Mouse (Mus musculus): ENCODE data around the gene Creb3l1. TPM values are rescaled to one million over a fixed set of nuclear protein-coding genes. Genes with fewer than 3 reads are reported as not detected.

The Creb3l1 gene
- polyA plus RNA-seq, 1 experiment from 2014 or later, result 1.3 TPM

- ATAC-seq, result no peak
- Histone ChIP-seq H3K36me3 (ENCODE audit: control insufficient read depth, insufficient read depth) (no peaks in the 10 kb centered on the region), H3K27me3 (replicated peaks; ENCODE audit: control insufficient read depth, insufficient read depth, low read length) (no peaks in the 10 kb centered on the region), H3K4me2 (ENCODE audit: low read length) (no peak overlapping the region), H3K9me3 (ENCODE audit: control insufficient read depth, low read length) (no peaks in the 10 kb centered on the region), H3K9ac (replicated peaks; ENCODE audit: low read depth, low read length) (no peak overlapping the region), H3K27ac (ENCODE audit: low read length) (no peak overlapping the region), H3K4me3 (replicated peaks; ENCODE audit: low read length) (no peak overlapping the region), H3K4me1 (replicated peaks; ENCODE audit: control insufficient read depth, insufficient read depth, low read length) (no peaks in the 10 kb centered on the region)
- WGBS, result 63% methylated on average over 3 of the region's 3 CpGs
These were observed 30.9 kb downstream of the Creb3l1 start for GRCm38 (mm10) chr2:91993409-91993808.

GRCm38 (mm10) chr2:91989750-91990149, 34.6 kb downstream of the Creb3l1 start:
- ATAC-seq, result no peak
- H3K27ac ChIP-seq (ENCODE audit: low read length), result no peak overlapping the region
- H3K9me3 ChIP-seq (ENCODE audit: control insufficient read depth, low read length), result no peaks in the 10 kb centered on the region
- H3K36me3 ChIP-seq (ENCODE audit: control insufficient read depth, insufficient read depth), result no peaks in the 10 kb centered on the region
- H3K4me2 ChIP-seq (ENCODE audit: low read length), result no peak overlapping the region
- no peak overlapping the region for H3K9ac ChIP-seq (replicated peaks; ENCODE audit: low read depth, low read length)
- 0 out of 2 replicates have a peak, but pooled peaks cover 5% of the 10 kb centered on the region for H3K4me1 ChIP-seq (replicated peaks; ENCODE audit: control insufficient read depth, insufficient read depth, low read length)
- H3K4me3 ChIP-seq (replicated peaks; ENCODE audit: low read length), result no peak overlapping the region
- H3K27me3 ChIP-seq (replicated peaks; ENCODE audit: control insufficient read depth, insufficient read depth, low read length), result no peaks in the 10 kb centered on the region

GRCm38 (mm10) chr2:91987542-91987941, 36.8 kb downstream of the Creb3l1 start:
- 2% methylated on average over 3 of the region's 3 CpGs for WGBS
- Histone ChIP-seq H3K36me3 (ENCODE audit: control insufficient read depth, insufficient read depth) (no peaks in the 10 kb centered on the region), H3K27ac (ENCODE audit: low read length) (no peak overlapping the region), H3K9me3 (ENCODE audit: control insufficient read depth, low read length) (no peaks in the 10 kb centered on the region), H3K27me3 (replicated peaks; ENCODE audit: control insufficient read depth, insufficient read depth, low read length) (no peaks in the 10 kb centered on the region), H3K4me2 (ENCODE audit: low read length) (no peak overlapping the region), H3K4me3 (replicated peaks; ENCODE audit: low read length) (no peak overlapping the region), H3K9ac (replicated peaks; ENCODE audit: low read depth, low read length) (no peak overlapping the region), H3K4me1 (replicated peaks; ENCODE audit: control insufficient read depth, insufficient read depth, low read length) (peaks cover 11% of the 10 kb centered on the region; the same call in 1 of the 2 replicates)
- ATAC-seq, result peak; percentile 46; the same call in 1 of the 2 replicates

GRCm38 (mm10) chr2:91986071-91986470, 38.2 kb downstream of the Creb3l1 start:
- H3K4me2 ChIP-seq (ENCODE audit: low read length), result no peak overlapping the region
- no peaks in the 10 kb centered on the region for H3K27me3 ChIP-seq (replicated peaks; ENCODE audit: control insufficient read depth, insufficient read depth, low read length)
- H3K36me3 ChIP-seq (ENCODE audit: control insufficient read depth, insufficient read depth), result no peaks in the 10 kb centered on the region
- no peak overlapping the region for H3K4me3 ChIP-seq (replicated peaks; ENCODE audit: low read length)
- H3K9me3 ChIP-seq (ENCODE audit: control insufficient read depth, low read length), result no peaks in the 10 kb centered on the region
- ATAC-seq, result peak; percentile 39
- H3K27ac ChIP-seq (ENCODE audit: low read length), result no peak overlapping the region
- H3K4me1 ChIP-seq (replicated peaks; ENCODE audit: control insufficient read depth, insufficient read depth, low read length), result peaks cover 11% of the 10 kb centered on the region; the same call in 1 of the 2 replicates
- WGBS, result 3% methylated on average over 5 of the region's 5 CpGs
- H3K9ac ChIP-seq (replicated peaks; ENCODE audit: low read depth, low read length), result no peak overlapping the region

- Histone ChIP-seq H3K4me3 (replicated peaks; ENCODE audit: low read length) (no peak overlapping the region), H3K36me3 (ENCODE audit: control insufficient read depth, insufficient read depth) (no peaks in the 10 kb centered on the region), H3K27me3 (replicated peaks; ENCODE audit: control insufficient read depth, insufficient read depth, low read length) (no peaks in the 10 kb centered on the region), H3K9me3 (ENCODE audit: control insufficient read depth, low read length) (no peaks in the 10 kb centered on the region), H3K9ac (replicated peaks; ENCODE audit: low read depth, low read length) (no peak overlapping the region), H3K4me1 (replicated peaks; ENCODE audit: control insufficient read depth, insufficient read depth, low read length) (peaks cover 11% of the 10 kb centered on the region; the same call in 1 of the 2 replicates), H3K4me2 (ENCODE audit: low read length) (no peak overlapping the region), H3K27ac (ENCODE audit: low read length) (no peak overlapping the region)
- ATAC-seq, result no peak
- WGBS, result 43% methylated on average over 9 of the region's 9 CpGs
These were observed 39.3 kb downstream of the Creb3l1 start for GRCm38 (mm10) chr2:91984906-91985525.

GRCm38 (mm10) chr2:91984439-91984838, 39.9 kb downstream of the Creb3l1 start:
- H3K9ac ChIP-seq (replicated peaks; ENCODE audit: low read depth, low read length), result peak overlapping the region; percentile 2; the same call in 1 of the 2 replicates
- 0 out of 2 replicates have a peak overlapping the region, but pooled peaks have one; percentile 1 for H3K4me3 ChIP-seq (replicated peaks; ENCODE audit: low read length)
- no peaks in the 10 kb centered on the region for H3K27me3 ChIP-seq (replicated peaks; ENCODE audit: control insufficient read depth, insufficient read depth, low read length)
- peak; percentile 65 for ATAC-seq
- no peaks in the 10 kb centered on the region for H3K36me3 ChIP-seq (ENCODE audit: control insufficient read depth, insufficient read depth)
- H3K9me3 ChIP-seq (ENCODE audit: control insufficient read depth, low read length), result no peaks in the 10 kb centered on the region
- H3K27ac ChIP-seq (ENCODE audit: low read length), result no peak overlapping the region
- peak overlapping the region; percentile 39 for H3K4me2 ChIP-seq (ENCODE audit: low read length)
- 2% methylated on average over 6 of the region's 13 CpGs for WGBS
- peaks cover 11% of the 10 kb centered on the region; the same call in 1 of the 2 replicates for H3K4me1 ChIP-seq (replicated peaks; ENCODE audit: control insufficient read depth, insufficient read depth, low read length)

DNA sequence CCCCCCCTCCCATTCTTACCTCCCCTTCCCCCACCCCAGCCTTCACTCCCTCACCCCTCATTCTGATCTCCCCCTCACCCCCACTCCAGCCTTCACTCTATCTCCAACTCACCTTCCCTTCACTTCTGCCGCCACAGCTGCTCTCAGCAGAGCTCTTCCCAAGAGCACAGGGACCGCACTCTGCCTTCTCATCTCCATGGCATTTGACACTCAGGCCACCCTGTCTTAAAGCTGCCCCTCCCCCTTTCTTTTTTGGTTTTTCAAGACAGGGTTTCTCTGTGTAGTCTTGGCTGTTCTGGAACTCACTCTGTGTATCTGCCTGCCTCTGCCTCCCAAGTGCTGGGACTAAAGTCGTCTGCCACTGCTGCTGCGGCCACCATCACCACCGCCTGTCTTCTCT, 43.5 kb downstream of the Creb3l1 start:
- Histone ChIP-seq H3K4me1 (replicated peaks; ENCODE audit: control insufficient read depth, insufficient read depth, low read length) (peaks cover 23% of the 10 kb centered on the region), H3K4me3 (replicated peaks; ENCODE audit: low read length) (no peak overlapping the region), H3K27ac (ENCODE audit: low read length) (no peak overlapping the region), H3K27me3 (replicated peaks; ENCODE audit: control insufficient read depth, insufficient read depth, low read length) (peaks cover 13% of the 10 kb centered on the region; the same call in 1 of the 2 replicates), H3K4me2 (ENCODE audit: low read length) (no peak overlapping the region), H3K9me3 (ENCODE audit: control insufficient read depth, low read length) (no peaks in the 10 kb centered on the region), H3K36me3 (ENCODE audit: control insufficient read depth, insufficient read depth) (no peaks in the 10 kb centered on the region), H3K9ac (replicated peaks; ENCODE audit: low read depth, low read length) (no peak overlapping the region)
- WGBS, result 61% methylated on average over 5 of the region's 5 CpGs
- ATAC-seq, result no peak

DNA sequence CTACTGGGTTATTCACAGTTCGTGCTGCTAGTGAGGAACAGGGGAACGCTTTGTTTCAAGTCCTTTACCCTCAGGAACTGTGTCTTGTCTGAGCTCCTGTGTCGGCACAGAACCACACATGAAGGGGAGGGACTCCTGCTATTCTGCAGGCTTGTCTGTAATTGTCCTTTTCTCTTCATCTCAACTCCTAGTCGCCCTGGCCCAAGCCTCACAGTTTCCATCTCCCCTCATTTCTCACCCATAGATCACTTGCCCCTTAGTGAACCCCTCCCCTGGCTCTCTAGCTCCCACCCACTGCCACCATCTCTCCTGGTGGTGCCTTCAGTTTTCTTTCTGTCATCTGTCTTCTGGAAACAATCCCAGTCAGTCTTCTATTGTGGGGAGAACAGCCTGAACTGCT, 44.1 kb downstream of the Creb3l1 start:
- no peak overlapping the region for H3K9ac ChIP-seq (replicated peaks; ENCODE audit: low read depth, low read length)
- H3K4me3 ChIP-seq (replicated peaks; ENCODE audit: low read length), result no peak overlapping the region
- ATAC-seq, result no peak
- no peak overlapping the region for H3K4me2 ChIP-seq (ENCODE audit: low read length)
- peaks cover 26% of the 10 kb centered on the region for H3K4me1 ChIP-seq (replicated peaks; ENCODE audit: control insufficient read depth, insufficient read depth, low read length)
- H3K36me3 ChIP-seq (ENCODE audit: control insufficient read depth, insufficient read depth), result no peaks in the 10 kb centered on the region
- H3K9me3 ChIP-seq (ENCODE audit: control insufficient read depth, low read length), result no peaks in the 10 kb centered on the region
- H3K27me3 ChIP-seq (replicated peaks; ENCODE audit: control insufficient read depth, insufficient read depth, low read length), result peaks cover 13% of the 10 kb centered on the region
- H3K27ac ChIP-seq (ENCODE audit: low read length), result no peak overlapping the region
- WGBS, result 6% methylated on average over 4 of the region's 4 CpGs

DNA sequence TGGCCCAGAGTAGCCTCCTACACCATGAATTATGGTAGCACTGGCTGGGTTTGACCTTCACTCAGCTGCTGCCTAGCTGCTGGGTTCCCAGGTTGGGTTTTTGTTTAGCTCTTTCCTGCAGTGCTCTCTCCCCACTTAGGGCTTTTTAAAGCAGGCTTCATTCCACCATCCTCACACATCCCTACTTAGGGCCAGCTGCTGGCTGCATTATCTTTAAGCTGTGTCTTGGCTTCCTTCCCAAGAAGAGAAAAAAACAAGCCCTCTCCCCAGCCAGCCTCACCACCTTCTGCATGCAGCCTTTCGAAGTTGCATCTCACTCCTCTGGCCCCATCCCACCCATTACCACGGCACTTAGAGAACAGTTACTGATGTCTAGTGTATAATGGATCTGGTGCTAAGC, 45.8 kb downstream of the Creb3l1 start:
- H3K4me3 ChIP-seq (replicated peaks; ENCODE audit: low read length), result no peak overlapping the region
- no peak overlapping the region for H3K4me2 ChIP-seq (ENCODE audit: low read length)
- H3K27ac ChIP-seq (ENCODE audit: low read length), result no peak overlapping the region
- WGBS, result 6% methylated on average over 2 of the region's 2 CpGs
- no peak; the same call in 1 of the 2 replicates for ATAC-seq
- H3K36me3 ChIP-seq (ENCODE audit: control insufficient read depth, insufficient read depth), result no peaks in the 10 kb centered on the region
- H3K4me1 ChIP-seq (replicated peaks; ENCODE audit: control insufficient read depth, insufficient read depth, low read length), result peaks cover 21% of the 10 kb centered on the region
- no peaks in the 10 kb centered on the region for H3K9me3 ChIP-seq (ENCODE audit: control insufficient read depth, low read length)
- peaks cover 22% of the 10 kb centered on the region for H3K27me3 ChIP-seq (replicated peaks; ENCODE audit: control insufficient read depth, insufficient read depth, low read length)
- H3K9ac ChIP-seq (replicated peaks; ENCODE audit: low read depth, low read length), result no peak overlapping the region

Measured in forebrain, embryonic 16.5 days (tissue).